Mouse (Mus musculus) mouse embryonic stem cell (cell line): Measurements from ENCODE around the gene Ifngr2.

Experiments
- in situ Hi-C, 2 experiments: fragments of 300-500 bp; cut with MboI; formaldehyde crosslinking; loops; 1 replicate in 1 of 2; 3 replicates in 1 of 2; pipeline ENCODE4 v1.14.3; 2019 to 2020; ENCODE audit warnings: low sequenced_read_pairs in 2 of 2, low pct_unique_long_range_greater_than_20kb in 1 of 2, mixed read lengths in 1 of 2; ENCODE audit not compliant: unreplicated experiment in 1 of 2

Gene Ifngr2

GRCm38 (mm10) chr16:91556659-91557058 is 9.8 kb downstream of the Ifngr2 start:
- in situ Hi-C loops, result no loop called here

- in situ Hi-C loops, result no loop called here
These were observed 10.3 kb downstream of the Ifngr2 start for GRCm38 (mm10) chr16:91557214-91557613.

GRCm38 (mm10) chr16:91557693-91558092 is 10.8 kb downstream of the Ifngr2 start:
- in situ Hi-C loops, result no loop called here

GRCm38 (mm10) chr16:91561099-91561498 is 14.2 kb downstream of the Ifngr2 start:
- in situ Hi-C loops, result no loop called here

GRCm38 (mm10) chr16:91561541-91562457 is 14.9 kb downstream of the Ifngr2 start:
- in situ Hi-C loops, result no loop called here

GRCm38 (mm10) chr16:91564580-91565291 is 17.9 kb downstream of the Ifngr2 start:
- in situ Hi-C loops, result no loop called here

GRCm38 (mm10) chr16:91565292-91565951 is 18.6 kb downstream of the Ifngr2 start:
- in situ Hi-C loops, result no loop called here

GRCm38 (mm10) chr16:91566002-91566401 is 19.1 kb downstream of the Ifngr2 start:
- in situ Hi-C loops, result no loop called here

GRCm38 (mm10) chr16:91568960-91569359 is 22.1 kb downstream of the Ifngr2 start:
- in situ Hi-C loops, result no loop called here

- in situ Hi-C loops, result no loop called here
These were observed 24.2 kb downstream of the Ifngr2 start for GRCm38 (mm10) chr16:91571105-91571504.

- in situ Hi-C loops, result no loop called here
These were observed 28.3 kb downstream of the Ifngr2 start for GRCm38 (mm10) chr16:91575151-91575550.

- in situ Hi-C loops, result no loop called here
These were observed 32.3 kb downstream of the Ifngr2 start for GRCm38 (mm10) chr16:91578980-91579720.

GRCm38 (mm10) chr16:91582307-91582706 is 35.4 kb downstream of the Ifngr2 start:
- in situ Hi-C loops, result loop anchor here in 1 of 2 experiments (10.0 kb wide), 1 partner anchor 68 kb away; no protein-coding TSS in a partner anchor

GRCm38 (mm10) chr16:91585617-91586016 is 38.7 kb downstream of the Ifngr2 start:
- in situ Hi-C loops, result loop anchor here (5.0 to 10.0 kb wide), 2 partner anchors 71 to 73 kb away; no protein-coding TSS in a partner anchor

GRCm38 (mm10) chr16:91586244-91586643 is 39.4 kb downstream of the Ifngr2 start:
- in situ Hi-C loops, result loop anchor here (5.0 to 10.0 kb wide), 2 partner anchors 71 to 74 kb away; no protein-coding TSS in a partner anchor

GRCm38 (mm10) chr16:91587730-91588453 is 41.0 kb downstream of the Ifngr2 start:
- in situ Hi-C loops, result loop anchor here (5.0 to 10.0 kb wide), 2 partner anchors 73 to 76 kb away; no protein-coding TSS in a partner anchor

GRCm38 (mm10) chr16:91588703-91589102 is 41.8 kb downstream of the Ifngr2 start:
- in situ Hi-C loops, result loop anchor here (5.0 to 10.0 kb wide), 2 partner anchors 74 to 76 kb away; no protein-coding TSS in a partner anchor
